8 mouse cellular contexts compared by ENCODE assay signal in genomic region chr11:30771904-30772581, GRCm38 (mm10). TPM values are rescaled to one million over a fixed set of nuclear protein-coding genes. Genes with fewer than 3 reads are reported as not detected.
DNase-seq lines count a peak whose midpoint lies in the region; ATAC-seq lines count a peak whose summit lies in the region.

No protein-coding gene starts in this region.

- WGBS in forebrain, embryonic 11.5 days: under 1% methylated on average over 61 of the region's 64 CpGs
- 0% methylated on average over 53 of the region's 64 CpGs for WGBS in lung, embryonic 16.5 days

- H3K9ac ChIP-seq in forebrain, embryonic 11.5 days (ENCODE audit: low read length): peak overlapping the region; percentile 96
- peak overlapping the region; percentile 97 for H3K9ac ChIP-seq in lung, embryonic 16.5 days (ENCODE audit: low read length)

- intact Hi-C loops in heart, postnatal 14 days (cut with DNase I): no loop called here

- peak; percentile 38 for DNase-seq in ES-CJ7 (ENCODE audit: low read depth, low spot score)
- DNase-seq in c-Kit-positive CD71-positive TER-119-negative erythroid progenitor cells, embryonic 14.5 days (ENCODE audit: low read depth): peak; percentile 50
- DNase-seq in forebrain, embryonic 11.5 days (ENCODE audit: low spot score): peak; percentile 82
- peak; percentile 61 to 62 for DNase-seq in heart, postnatal 14 days
- peak; percentile 28 to 42 for DNase-seq in layer of hippocampus, adult 8-10 months (ENCODE audit: low spot score in 2 of 2)
- DNase-seq in ovary, adult 18-20 months (ENCODE audit: low spot score): peak; percentile 13
- peak; percentile 34 to 38 for DNase-seq in thymus, postnatal 10 days (ENCODE audit: low spot score in 2 of 2)

- no peaks in the 10 kb centered on the region for H3K36me3 ChIP-seq in forebrain, embryonic 11.5 days (ENCODE audit: control insufficient read depth, insufficient read depth, low read length)
- no peaks in the 10 kb centered on the region for H3K36me3 ChIP-seq in lung, embryonic 16.5 days (ENCODE audit: control insufficient read depth, insufficient read depth, low read length)

- no peaks in the 10 kb centered on the region for H3K9me3 ChIP-seq in forebrain, embryonic 11.5 days (ENCODE audit: control insufficient read depth, low read length)
- no peaks in the 10 kb centered on the region for H3K9me3 ChIP-seq in lung, embryonic 16.5 days (ENCODE audit: control insufficient read depth, low read length)

- peak; percentile 78 for ATAC-seq in forebrain, embryonic 11.5 days (replicated peaks; ENCODE audit: low FRiP score)
- peak; percentile 81 for ATAC-seq in lung, embryonic 16.5 days (ENCODE audit: low read depth)

- no peaks in the 10 kb centered on the region for H3K27me3 ChIP-seq in forebrain, embryonic 11.5 days (ENCODE audit: control insufficient read depth, insufficient read depth, low read length)
- H3K27me3 ChIP-seq in lung, embryonic 16.5 days (ENCODE audit: control insufficient read depth, insufficient read depth, low read depth, low read length): no peaks in the 10 kb centered on the region

- H3K4me2 ChIP-seq in forebrain, embryonic 11.5 days (ENCODE audit: low read depth, low read length, severe bottlenecking): peak overlapping the region; percentile 73
- peak overlapping the region; percentile 68 for H3K4me2 ChIP-seq in lung, embryonic 16.5 days (ENCODE audit: low read depth, low read length)

- H3K4me3 ChIP-seq in forebrain, embryonic 11.5 days (ENCODE audit: low read depth, low read length): peak overlapping the region; percentile 96
- H3K4me3 ChIP-seq in lung, embryonic 16.5 days (ENCODE audit: low read length): peak overlapping the region; percentile 89

- H3K27ac ChIP-seq in forebrain, embryonic 11.5 days (ENCODE audit: low read depth, low read length): peak overlapping the region; percentile 84
- H3K27ac ChIP-seq in lung, embryonic 16.5 days (ENCODE audit: low read length): peak overlapping the region; percentile 91

- no peaks in the 10 kb centered on the region; the same call in 1 of the 2 replicates for H3K4me1 ChIP-seq in forebrain, embryonic 11.5 days (replicated peaks; ENCODE audit: control insufficient read depth, insufficient read depth, low read length)
- H3K4me1 ChIP-seq in lung, embryonic 16.5 days (replicated peaks; ENCODE audit: control insufficient read depth, insufficient read depth, low read length): peaks cover 8% of the 10 kb centered on the region

RNA-seq across cellular contexts. Expression of gene Psme4, which starts 0.5 kb away (rescaled TPM):
- polyA plus RNA-seq in forebrain, embryonic 11.5 days (2014; fragmentation: Nextera tagmentation; extraction: Ambion mirVana): 33.1 and 41.7 TPM in 2 replicates
- total RNA-seq in heart, postnatal 14 days (2021): 100 to 1,000 TPM; 138 to 169 TPM
- 10 to 100 TPM; 41.5 to 46.2 (median 44.0) TPM for total RNA-seq in layer of hippocampus, adult 8-10 months (2022)
- 14.7 and 14.9 TPM in 2 replicates for polyA plus RNA-seq in lung, embryonic 16.5 days (2015; fragmentation: Nextera tagmentation; extraction: Ambion mirVana)

Comparison
In these comparisons a context has a peak if more than half of its experiments do, and no peak if none do; other contexts are left out.
1. Peak in every context shown above with its lines: DNase-seq, ATAC-seq, H3K4me3 ChIP-seq and H3K27ac ChIP-seq.
2. DNase-seq: peak in every context shown above with its lines; median percentile 82 in forebrain, embryonic 11.5 days; 62 in heart, postnatal 14 days; 50 in c-Kit-positive CD71-positive TER-119-negative erythroid progenitor cells, embryonic 14.5 days; 38 in ES-CJ7; 36 in thymus, postnatal 10 days; 35 in layer of hippocampus, adult 8-10 months; 13 in ovary, adult 18-20 months.